Mouse (Mus musculus) cerebellum, postnatal 25 days (tissue): ENCODE measurements around the gene AU040320.

ENCODE experiments used
- DNase-seq, 2 experiments: peaks; one replicate each; pipeline ENCODE4 v3.0.0; 2021; ENCODE audit warnings: mixed read lengths in 2 of 2

AU040320 gene

GRCm38 (mm10) chr4:126792341-126793102, 39.2 kb downstream of the AU040320 start:
- DNase-seq, result no peak

GRCm38 (mm10) chr4:126802174-126802573, 48.8 kb downstream of the AU040320 start:
- no peak for DNase-seq

- DNase-seq, result peak; percentile 80 to 81
Observed at GRCm38 (mm10) chr4:126803268-126803873, 50.0 kb downstream of the AU040320 start.

GRCm38 (mm10) chr4:126805741-126806140, 52.4 kb downstream of the AU040320 start:
- DNase-seq, result no peak

- no peak for DNase-seq
Observed at GRCm38 (mm10) chr4:126806692-126807427, 53.5 kb downstream of the AU040320 start.

- DNase-seq, result no peak
Observed at GRCm38 (mm10) chr4:126810566-126810965, 57.2 kb downstream of the AU040320 start.

- DNase-seq, result no peak
Observed at GRCm38 (mm10) chr4:126813212-126813611, 59.9 kb downstream of the AU040320 start.

GRCm38 (mm10) chr4:126814854-126815253, 61.5 kb downstream of the AU040320 start:
- DNase-seq, result no peak

GRCm38 (mm10) chr4:126822891-126823882, 69.8 kb downstream of the AU040320 start:
- no peak for DNase-seq

- DNase-seq, result no peak
Observed at GRCm38 (mm10) chr4:126823917-126824316, 70.6 kb downstream of the AU040320 start.

GRCm38 (mm10) chr4:126831122-126831521, 77.8 kb downstream of the AU040320 start:
- no peak for DNase-seq

- DNase-seq, result no peak
Observed at GRCm38 (mm10) chr4:126838799-126839198, 85.5 kb downstream of the AU040320 start.

- DNase-seq, result peak; percentile 90 to 93
Observed at GRCm38 (mm10) chr4:126839873-126840272, 86.5 kb downstream of the AU040320 start.

- DNase-seq, result no peak
Observed at GRCm38 (mm10) chr4:126840996-126841560, 87.7 kb downstream of the AU040320 start.

- no peak for DNase-seq
Observed at GRCm38 (mm10) chr4:126842911-126843310, 89.6 kb downstream of the AU040320 start.

- no peak for DNase-seq
Observed at GRCm38 (mm10) chr4:126845664-126846063, 92.3 kb downstream of the AU040320 start.

GRCm38 (mm10) chr4:126846971-126847370, 93.6 kb downstream of the AU040320 start:
- DNase-seq, result no peak

GRCm38 (mm10) chr4:126850019-126850777, 96.9 kb downstream of the AU040320 start:
- no peak for DNase-seq

- no peak for DNase-seq
Observed at GRCm38 (mm10) chr4:126850778-126851080, 97.4 kb downstream of the AU040320 start.

GRCm38 (mm10) chr4:126852971-126853370, 99.6 kb downstream of the AU040320 start:
- DNase-seq, result peak; percentile 39 to 46

- no peak for DNase-seq
Observed at GRCm38 (mm10) chr4:126860268-126860986, 107.1 kb downstream of the AU040320 start.
